ENCODE assay signal across 10 mouse cellular contexts in genomic region chr12:54068757-54069146, GRCm38 (mm10).
DNase-seq lines count a peak whose midpoint lies in the region; ATAC-seq and TF ChIP-seq lines count a peak whose summit lies in the region.
"Had no signal": no experiment of that assay in that cellular context is flagged by ENCODE, and none has a peak within 500 bp of the region (broad histone marks: within the 10 kb centered on the region; RNA-seq: fewer than 3 reads in every experiment).

No protein-coding gene starts in this region.

- no peaks in the 10 kb centered on the region for H3K36me3 ChIP-seq in heart, embryonic 13.5 days
- no peaks in the 10 kb centered on the region for H3K36me3 ChIP-seq in heart, adult 2 months (ENCODE audit: control insufficient read depth, insufficient read depth, low read length)
- H3K36me3 ChIP-seq in testis, adult 2 months (ENCODE audit: control insufficient read depth, insufficient read depth, low read length) = no peaks in the 10 kb centered on the region
- H3K36me3 ChIP-seq in limb, embryonic 13.5 days = no peaks in the 10 kb centered on the region

- H3K4me3 ChIP-seq in heart, embryonic 13.5 days = peak overlapping the region; percentile 54
- H3K4me3 ChIP-seq in heart, adult 2 months = no peak overlapping the region
- peak overlapping the region; percentile 77 for H3K4me3 ChIP-seq in testis, adult 2 months (ENCODE audit: control insufficient read depth, low read depth, low read length)
- H3K4me3 ChIP-seq in limb, embryonic 13.5 days = peak overlapping the region; percentile 50

- TF ChIP-seq POLR2A in heart, adult 2 months (IDR thresholded peaks at IDR 0.05; ENCODE audit: insufficient read depth, low read depth, low read length) = no peak
- 0 out of 2 replicates have a peak, but pooled peaks have one; percentile 4 for TF ChIP-seq POLR2A in testis, adult 2 months (IDR thresholded peaks at IDR 0.05; ENCODE audit: control insufficient read depth, low read depth, low read length)

- WGBS in heart, embryonic 13.5 days = 53% methylated on average over 27 of the region's 27 CpGs
- WGBS in heart, adult 2 months = 68% methylated on average over 27 of the region's 27 CpGs
- WGBS in limb, embryonic 13.5 days = 67% methylated on average over 27 of the region's 27 CpGs

- no peak for DNase-seq in heart, adult 2 months
- no peak for DNase-seq in testis, postnatal 10 days (ENCODE audit: low spot score)
- no peak for DNase-seq in thymus, postnatal 36 days
- no peak for DNase-seq in cerebellum, adult 11 months
- no peak for DNase-seq in Muller cell, postnatal 12 days (ENCODE audit: inconsistent ontology term)
- DNase-seq: adrenal gland, adult 2 months had no signal

- H3K9me3 ChIP-seq in heart, embryonic 13.5 days = no peaks in the 10 kb centered on the region
- H3K9me3 ChIP-seq in limb, embryonic 13.5 days = no peaks in the 10 kb centered on the region

- H3K4me1 ChIP-seq in heart, embryonic 13.5 days = peaks cover 13% of the 10 kb centered on the region
- H3K4me1 ChIP-seq in heart, adult 2 months (ENCODE audit: control insufficient read depth, insufficient read depth, low read length) = no peaks in the 10 kb centered on the region
- H3K4me1 ChIP-seq in testis, adult 2 months (ENCODE audit: control insufficient read depth, insufficient read depth, low read length) = peaks cover 7% of the 10 kb centered on the region
- peaks cover 25% of the 10 kb centered on the region for H3K4me1 ChIP-seq in limb, embryonic 13.5 days

- no peak overlapping the region for H3K27ac ChIP-seq in heart, embryonic 13.5 days (replicated peaks)
- no peak overlapping the region for H3K27ac ChIP-seq in heart, adult 2 months
- H3K27ac ChIP-seq in testis, adult 2 months (ENCODE audit: control insufficient read depth, insufficient read depth, low read depth, low read length) = no peak overlapping the region
- H3K27ac ChIP-seq in limb, embryonic 13.5 days = no peak overlapping the region
- H3K27ac ChIP-seq: liver, embryonic 14.5 days had no signal

- no peak for ATAC-seq in heart, embryonic 13.5 days (ENCODE audit: extremely low read depth, insufficient number of reproducible peaks, low FRiP score, low TSS enrichment)
- no peak for ATAC-seq in limb, embryonic 13.5 days (ENCODE audit: low FRiP score, low read depth)

- peak overlapping the region; percentile 92 for H3K4me2 ChIP-seq in heart, embryonic 13.5 days
- H3K4me2 ChIP-seq in limb, embryonic 13.5 days (replicated peaks) = peak overlapping the region; percentile 81

- H3K79me2 ChIP-seq in heart, adult 2 months (replicated peaks; ENCODE audit: control insufficient read depth, insufficient read depth, low read length) = no peaks in the 10 kb centered on the region

- no peak for TF ChIP-seq EP300 in heart, adult 2 months (IDR thresholded peaks at IDR 0.05; ENCODE audit: insufficient read depth, low read depth, low read length)

- intact Hi-C loops in heart, adult 2 months (cut with DNase I) = no loop called here

- no peak for TF ChIP-seq CTCF in heart, adult 2 months (IDR thresholded peaks at IDR 0.05)
- TF ChIP-seq CTCF in testis, adult 2 months (IDR thresholded peaks at IDR 0.05; ENCODE audit: control insufficient read depth, insufficient read depth, insufficient replicate concordance, low read depth, low read length) = no peak

- H3K9ac ChIP-seq in heart, embryonic 13.5 days = no peak overlapping the region
- no peak overlapping the region for H3K9ac ChIP-seq in heart, adult 2 months (ENCODE audit: low read depth, low read length)
- H3K9ac ChIP-seq in limb, embryonic 13.5 days = no peak overlapping the region
- H3K9ac ChIP-seq: liver, embryonic 14.5 days had no signal

- peaks cover 51% of the 10 kb centered on the region for H3K27me3 ChIP-seq in heart, embryonic 13.5 days (replicated peaks)
- H3K27me3 ChIP-seq in heart, adult 2 months (ENCODE audit: control insufficient read depth, insufficient read depth, low read length) = peaks cover 10% of the 10 kb centered on the region
- H3K27me3 ChIP-seq in testis, adult 2 months (ENCODE audit: control insufficient read depth, insufficient read depth, low read length) = no peaks in the 10 kb centered on the region
- H3K27me3 ChIP-seq in limb, embryonic 13.5 days = peaks cover 55% of the 10 kb centered on the region
